Mouse (Mus musculus) forelimb bud, embryonic 11.5 days (tissue): ENCODE results near the gene Gstp2.
"Not testable (repeated sequence)": the region's sequence is repeated elsewhere in the genome, so short reads cannot be mapped to it uniquely, and the experiment has no call there.

Experiments
- DNase-seq: peaks from one replicate; pipeline ENCODE4 v3.0.0-alpha.2; 2012; ENCODE audit warnings: low read depth, low spot score

The Gstp2 gene

DNA sequence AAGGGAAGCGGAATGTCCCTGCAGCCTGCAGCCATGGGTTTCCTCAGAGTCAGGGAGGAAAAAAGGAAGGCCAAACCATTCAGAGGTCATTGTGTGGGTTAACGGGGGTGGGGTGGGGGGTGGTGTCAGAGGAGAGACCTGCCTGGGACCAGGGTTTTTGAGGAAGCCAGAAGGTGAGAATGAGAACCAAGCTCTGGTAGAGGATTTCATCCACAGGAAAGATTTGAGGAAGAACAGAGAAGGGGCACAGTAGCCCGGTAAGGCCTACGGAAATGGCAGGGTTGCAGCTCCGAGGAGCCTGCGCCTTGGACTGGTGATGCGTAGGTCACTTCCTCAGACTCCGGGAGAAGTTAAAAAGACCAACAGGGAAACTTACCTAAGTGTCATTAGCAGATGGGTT is 24.9 kb upstream of the Gstp2 start:
- DNase-seq = no peak

DNA sequence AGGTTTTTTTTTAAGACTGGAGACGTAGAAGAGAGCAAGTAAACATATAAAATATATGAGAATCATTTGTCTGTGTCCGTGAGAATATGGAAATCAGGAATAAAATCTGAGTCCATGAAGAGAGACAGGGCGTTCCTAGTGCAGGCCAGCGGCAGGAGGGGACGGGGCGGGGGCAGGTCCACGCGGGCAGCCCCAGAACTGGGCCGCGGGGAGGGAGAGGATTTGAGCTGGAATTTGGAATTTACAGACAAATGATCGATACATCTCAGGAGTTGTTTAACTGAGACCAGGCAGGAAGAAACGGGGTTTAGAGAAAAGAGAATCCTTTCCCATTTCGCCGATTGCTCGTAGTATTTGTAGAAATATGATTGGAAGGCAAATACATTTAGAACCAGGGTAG is 24.5 kb upstream of the Gstp2 start:
- DNase-seq = no peak

DNA sequence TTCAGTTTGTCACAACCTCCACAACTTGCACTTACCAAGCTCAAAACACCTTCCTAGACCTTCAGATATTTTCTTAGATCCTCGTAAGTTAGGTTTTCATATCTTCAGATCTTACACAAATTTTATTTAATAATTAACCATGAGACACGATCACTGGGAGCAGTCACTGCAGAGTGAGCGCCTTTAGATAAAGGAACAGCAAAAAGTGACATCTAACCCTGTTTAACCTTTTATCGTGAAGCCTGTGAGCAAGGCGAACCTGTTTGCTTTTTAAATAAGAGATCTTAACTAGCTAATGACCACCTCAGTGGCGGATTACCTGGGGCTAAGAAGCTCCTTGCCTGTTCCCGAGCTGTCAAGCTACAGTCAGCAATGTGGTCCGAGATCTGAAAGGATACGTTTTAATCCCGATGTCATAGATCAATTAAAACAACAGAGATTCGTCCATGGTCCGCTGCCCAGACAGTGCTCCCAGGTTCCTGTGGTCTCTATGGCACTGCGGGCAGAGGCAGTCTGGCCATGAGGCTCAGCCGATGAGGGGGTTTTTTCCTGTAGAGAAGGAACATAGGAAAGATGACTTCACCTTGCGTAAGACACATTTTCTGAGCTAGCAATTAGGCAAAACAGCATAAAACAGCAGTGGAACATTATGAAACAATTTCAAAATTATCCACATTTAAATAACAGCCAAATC is 23.0 kb upstream of the Gstp2 start:
- DNase-seq = no peak

DNA sequence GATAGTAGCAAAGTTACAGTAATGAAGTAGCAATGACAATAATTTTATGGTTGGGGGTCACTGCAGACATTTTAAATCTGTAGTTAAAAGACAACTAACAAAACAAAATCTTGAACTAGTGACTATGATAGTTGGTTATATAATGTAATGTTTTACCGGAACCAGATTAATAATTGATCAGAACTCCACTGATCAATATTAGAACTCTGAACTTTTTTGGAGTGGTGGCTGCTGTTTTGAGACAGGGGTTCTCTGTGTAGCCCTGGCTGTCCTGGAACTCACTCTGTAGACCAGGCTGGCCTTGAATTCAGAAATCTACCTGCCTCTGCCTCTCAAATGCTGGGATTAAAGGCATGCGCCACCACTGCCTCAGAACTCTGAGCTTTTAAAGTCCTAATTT is 22.4 kb upstream of the Gstp2 start:
- DNase-seq = not testable (repeated sequence)

DNA sequence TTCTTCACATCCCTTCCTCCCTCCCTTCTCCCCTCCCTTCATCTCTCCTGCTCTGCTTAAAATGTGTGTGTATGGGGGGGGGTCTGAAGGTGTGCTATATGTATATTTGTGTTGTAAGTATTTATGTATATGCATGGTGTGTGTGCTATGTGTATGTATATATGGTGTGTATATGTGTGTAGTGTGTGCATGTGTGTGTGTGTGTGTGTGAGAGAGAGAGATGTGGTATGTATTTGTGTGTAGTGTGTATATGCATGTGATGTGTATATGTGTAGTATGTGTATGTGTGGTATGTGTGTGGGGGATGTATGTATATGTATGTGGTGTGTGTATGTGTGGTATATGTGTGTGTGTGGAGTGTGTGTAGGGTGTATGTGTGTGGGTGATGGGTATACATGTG is 21.1 kb upstream of the Gstp2 start:
- DNase-seq = no peak

DNA sequence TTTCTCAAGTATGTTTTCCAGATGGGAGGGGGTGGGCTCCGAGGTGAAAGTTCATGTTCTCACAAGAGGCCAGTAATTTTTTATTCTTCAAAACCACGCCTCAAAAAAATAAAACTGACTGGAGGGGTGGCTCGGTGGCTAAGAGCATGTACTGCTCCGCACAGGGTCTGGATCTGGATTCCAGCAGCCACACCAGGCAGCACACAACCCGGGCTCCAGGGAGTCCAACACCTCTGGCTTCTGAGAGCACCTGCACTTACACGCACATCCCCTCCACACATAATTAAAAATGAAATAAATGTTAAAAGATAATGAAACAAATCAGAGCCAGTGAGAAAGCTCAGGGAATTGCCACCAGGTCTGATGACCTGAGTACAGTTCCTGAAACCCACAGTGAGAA is 20.5 kb upstream of the Gstp2 start:
- DNase-seq = no peak

DNA sequence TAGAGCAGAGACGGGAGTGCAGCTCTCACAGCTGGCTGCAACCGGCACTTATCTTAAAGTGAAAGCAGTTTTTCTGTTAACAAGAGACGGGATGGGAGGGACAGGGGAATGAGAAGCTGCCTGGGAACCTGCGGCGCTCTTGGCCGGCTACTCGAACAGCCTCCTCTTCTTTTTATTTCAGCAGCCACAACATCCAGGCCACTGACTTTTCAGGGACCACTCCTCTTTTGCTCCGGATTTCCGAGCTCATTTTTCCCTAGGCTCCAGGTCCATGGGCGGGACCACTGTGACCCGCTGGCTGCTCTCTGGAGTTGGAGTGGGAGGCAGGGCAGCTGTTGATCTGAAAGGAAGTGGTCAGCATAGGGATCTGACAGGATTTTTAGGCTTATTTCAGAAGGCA is 18.7 kb upstream of the Gstp2 start:
- not testable (repeated sequence) for DNase-seq

DNA sequence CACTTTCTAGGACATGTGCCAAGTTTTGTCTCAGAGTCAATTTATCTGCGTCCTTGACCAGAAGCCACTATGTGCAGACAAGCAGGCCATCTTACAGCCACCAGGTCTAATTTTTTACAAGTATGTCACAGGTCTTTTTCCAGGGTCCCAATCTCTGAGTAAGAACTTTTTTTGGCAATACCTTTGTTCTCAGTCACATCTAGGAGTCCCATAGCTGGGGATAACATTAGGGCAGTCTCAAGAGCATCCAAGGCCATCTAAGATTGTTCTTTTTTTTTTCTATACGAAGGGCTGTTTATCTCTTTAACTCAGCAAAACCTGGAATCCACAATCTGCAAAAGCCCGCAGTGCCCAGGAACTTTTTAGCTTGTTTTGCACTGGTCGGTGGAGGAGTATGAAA is 17.5 kb upstream of the Gstp2 start:
- DNase-seq = not testable (repeated sequence)

DNA sequence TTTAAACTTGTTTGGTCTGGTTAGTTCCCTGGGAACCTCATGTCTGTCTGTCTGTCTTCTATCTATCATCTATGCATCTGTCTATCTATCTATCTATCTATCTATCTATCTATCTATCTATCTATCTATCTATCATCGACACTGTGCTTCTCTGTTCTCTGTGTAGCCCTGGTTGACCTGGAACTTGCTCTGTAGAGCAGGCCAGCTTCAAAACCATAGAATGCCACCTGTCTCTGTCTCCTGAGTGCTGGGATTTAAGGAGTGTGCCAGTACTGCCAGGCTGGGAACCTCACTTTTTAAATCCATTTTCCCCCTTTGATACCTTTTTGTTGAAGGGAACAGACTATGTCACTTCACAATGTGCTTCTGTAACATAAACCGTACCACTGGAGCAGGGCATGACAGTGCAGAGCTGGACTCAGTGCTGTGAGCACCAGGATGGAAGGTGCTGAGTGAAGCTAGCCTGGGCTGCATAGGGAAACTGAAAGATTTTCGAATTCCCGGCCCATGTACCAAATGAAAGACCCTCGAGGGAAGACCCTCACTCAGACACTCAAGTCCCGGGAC is 15.2 kb upstream of the Gstp2 start:
- DNase-seq = no peak

DNA sequence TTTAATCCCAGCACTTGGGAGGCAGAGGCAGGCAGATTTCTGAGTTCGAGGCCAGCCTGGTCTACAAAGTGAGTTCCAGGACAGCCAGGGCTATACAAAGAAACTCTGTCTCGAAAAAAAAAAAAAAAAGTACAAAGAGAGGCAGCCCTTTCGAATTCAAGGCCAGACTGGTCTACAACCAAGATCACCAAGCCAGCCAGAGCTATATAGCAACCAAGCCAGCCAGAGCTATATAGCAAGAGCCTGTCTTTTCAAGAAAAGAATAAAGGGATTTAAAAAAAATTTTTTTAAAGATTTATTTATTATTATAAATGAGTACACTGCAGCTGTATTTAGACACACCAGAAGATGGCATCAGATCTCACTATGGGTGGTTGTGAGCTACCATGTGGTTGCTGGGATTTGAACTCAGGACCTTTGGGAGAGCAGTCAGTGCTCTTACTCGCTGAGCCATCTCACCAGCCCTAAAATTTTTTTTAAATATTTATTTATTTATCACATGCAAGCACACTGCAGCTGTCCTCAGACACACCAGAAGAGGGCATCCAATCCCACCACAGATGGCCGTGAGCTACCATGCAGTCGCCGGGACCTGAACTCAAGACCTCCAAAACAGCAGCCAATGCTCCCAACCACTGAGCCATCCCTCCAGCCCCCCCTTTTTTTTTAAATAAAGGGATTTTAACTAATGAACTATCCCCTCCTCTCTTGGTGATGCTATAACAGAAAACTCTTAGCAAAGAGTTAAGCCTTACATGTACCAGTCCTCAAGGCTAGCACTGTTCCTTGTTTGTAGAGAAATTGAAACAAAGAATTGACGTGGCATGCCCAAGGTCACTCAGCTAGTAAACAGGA is 14.4 kb upstream of the Gstp2 start:
- not testable (repeated sequence) for DNase-seq

DNA sequence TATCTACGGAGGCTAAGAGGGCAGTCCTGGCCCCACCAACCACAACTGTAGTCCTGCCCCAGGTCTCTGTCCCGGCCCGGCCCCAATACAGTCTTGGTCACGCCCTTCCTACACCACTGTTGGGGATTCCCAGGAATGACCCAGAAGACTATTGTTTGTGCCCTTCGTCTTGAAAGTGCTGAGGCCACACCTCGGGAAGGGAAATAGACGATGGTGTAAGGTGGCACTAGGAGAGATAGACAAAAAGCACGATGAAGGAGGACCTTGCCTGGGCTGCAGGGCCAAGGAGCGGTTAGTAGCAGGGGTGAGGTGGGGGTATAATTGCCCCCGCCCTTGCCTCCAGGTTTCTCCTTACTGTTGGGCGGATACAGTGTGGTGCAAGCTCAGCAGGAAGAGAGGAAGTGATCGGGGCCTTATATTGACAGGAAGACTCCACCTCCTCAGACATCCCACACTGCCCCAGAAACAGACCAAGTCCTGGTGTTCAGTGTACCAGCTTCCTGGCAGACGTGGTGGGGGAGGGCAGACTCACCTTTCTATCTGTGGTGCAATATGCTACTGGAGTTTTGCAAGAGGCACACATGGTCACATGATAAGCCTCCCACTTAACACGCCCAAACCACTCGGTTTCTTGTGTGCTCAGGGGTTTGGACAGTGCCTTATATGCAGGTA is 13.4 kb upstream of the Gstp2 start, which contains the start of gene Gstp3:
Gstp3 (minus strand) TSS at position 501 of the 672 bp plus-strand sequence.
- no peak for DNase-seq

DNA sequence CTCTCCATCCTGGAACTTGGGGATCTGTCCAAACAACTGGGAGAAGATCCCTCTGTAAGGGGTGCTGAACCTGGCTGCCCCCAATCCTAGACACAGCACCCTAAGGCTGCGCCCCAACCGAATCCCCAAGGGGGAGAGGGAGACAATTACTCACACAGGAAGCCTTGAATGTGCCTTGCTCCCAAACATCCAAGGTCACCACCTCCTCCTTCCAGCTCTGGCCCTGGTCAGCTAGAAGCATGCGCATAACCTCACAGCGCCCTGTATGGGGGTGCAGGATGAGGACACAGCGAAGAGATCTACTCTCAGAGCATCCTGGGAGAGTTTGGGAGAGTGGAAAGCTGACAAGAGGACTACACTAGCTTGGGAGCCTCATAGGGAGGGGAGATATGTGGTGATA is 12.8 kb upstream of the Gstp2 start:
- no peak for DNase-seq

DNA sequence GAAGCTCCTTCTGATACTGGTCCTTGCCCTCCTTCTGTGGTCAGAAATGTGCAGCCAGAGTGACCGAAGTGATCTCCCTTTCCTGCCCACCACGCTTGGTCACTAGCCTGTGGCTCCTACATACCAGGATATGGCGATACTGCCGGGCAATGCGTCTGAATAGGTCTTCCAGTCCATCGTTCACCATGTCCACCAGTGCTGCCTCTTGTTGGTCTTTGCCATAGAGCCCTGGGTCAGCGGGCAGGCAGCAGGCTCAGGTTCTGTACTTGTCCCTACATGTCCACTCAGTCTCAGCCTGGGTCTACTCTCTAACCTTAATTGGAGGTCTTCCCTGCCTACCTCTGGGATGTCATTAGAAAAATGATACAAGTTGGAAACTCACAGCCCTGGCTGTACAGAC is 12.1 kb upstream of the Gstp2 start:
- no peak for DNase-seq

DNA sequence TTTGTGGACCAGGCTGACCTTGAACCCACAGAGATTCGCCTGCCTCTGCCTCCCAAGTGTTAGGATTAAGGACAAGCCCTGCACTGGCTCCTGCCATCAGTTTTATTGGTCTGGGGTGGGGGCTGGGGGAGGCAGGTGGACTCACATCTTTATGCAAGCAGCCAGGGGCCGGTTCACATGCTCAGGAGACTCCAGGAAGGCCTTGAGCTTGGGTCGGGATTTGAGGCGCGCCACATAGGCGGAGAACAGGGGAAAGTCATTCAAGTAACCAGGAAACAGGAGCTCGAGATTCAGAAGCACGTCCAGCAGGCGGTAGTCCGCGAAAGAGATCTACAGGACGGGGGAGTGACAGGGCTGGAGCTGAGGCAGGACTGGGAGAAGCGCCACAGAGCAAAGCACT is 11.6 kb upstream of the Gstp2 start:
- no peak for DNase-seq

DNA sequence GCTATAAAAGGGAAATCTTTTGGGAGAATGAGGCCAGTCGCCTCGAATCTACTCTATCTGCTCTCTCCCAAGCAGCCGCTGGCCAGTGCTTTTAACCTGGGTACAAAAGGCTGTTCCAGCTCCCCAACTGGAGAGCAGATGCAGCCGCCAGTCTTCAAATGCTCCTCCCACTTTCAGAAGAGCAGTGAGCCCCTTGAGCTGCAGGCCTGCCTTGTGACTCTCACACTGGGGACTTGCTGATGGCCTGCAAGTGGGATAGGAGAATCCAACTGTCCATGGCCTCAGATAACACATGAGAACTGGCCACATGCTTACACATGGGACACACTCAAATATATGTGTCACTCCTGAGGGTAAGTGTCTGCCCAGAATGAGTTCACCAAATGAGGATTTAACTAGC is 10.9 kb upstream of the Gstp2 start:
- DNase-seq = no peak

DNA sequence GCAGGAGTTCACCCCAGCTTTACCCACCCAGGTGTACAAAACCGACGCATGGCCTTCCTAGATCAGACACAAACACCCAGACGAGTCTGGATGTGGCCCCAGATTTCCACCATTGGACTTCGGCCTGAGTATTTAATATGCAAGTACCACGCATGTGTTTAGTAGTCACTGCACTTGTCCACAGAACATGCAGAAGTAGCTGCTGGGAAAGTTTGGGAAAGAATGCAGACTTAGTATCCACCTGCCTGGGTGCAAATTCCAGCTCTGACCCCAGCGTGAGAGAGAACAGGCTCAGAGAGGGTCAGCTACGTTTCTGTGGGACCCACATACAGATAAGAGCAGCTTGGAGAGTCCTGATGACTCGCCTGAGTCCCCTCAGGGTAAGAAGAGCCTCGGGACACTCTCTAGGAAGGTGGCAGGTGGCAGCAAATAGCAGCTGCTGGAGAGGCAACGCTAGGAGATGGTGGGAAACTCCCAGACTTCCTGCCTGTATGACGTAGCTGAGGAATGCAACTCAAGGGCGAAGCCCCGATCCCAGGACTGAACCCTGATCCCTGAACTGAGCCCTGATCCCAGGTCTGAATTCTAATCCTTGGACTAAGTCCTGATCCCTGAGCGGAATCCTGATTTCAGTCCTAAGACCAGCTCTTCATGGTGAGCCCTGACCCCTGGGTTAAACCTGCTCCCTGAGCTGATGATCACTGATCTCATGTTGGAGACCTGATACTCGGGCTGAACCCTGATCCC is 10.3 kb upstream of the Gstp2 start:
- DNase-seq = no peak

DNA sequence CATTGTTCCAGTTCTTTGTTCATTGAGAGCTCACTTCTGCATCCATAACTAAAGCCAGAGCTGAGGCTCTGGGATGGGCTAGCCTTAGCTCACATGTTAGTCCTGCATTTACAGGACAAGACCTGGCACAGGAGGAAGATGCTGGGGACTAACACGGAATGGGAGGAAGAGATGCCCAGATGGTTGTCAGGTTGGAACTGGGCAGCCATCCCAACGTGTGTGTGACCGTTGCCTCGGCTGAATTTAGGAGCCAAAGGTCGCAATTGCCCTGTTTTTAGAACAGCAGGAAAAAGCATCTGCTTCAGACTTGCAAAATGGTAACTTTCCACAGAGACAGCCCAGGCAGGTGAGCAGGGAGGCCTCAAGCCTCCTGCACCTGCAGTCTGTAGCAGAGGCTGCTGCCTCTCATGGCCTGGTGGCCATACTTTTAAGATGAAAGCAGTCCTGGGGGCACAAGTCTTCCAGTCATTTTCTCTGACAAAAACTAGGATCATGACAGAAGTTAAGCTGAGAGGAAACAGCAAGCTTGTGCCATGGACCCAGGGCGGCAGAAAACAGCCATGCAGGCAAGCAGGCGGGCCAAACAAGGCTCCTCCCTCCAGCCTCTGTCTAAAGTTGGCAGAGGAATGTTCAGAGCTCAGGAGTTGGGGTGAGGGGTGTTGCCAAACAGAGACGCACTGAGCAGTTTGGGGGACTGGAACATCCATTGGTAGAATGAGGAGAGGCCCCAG is 9.6 kb upstream of the Gstp2 start:
- no peak for DNase-seq

DNA sequence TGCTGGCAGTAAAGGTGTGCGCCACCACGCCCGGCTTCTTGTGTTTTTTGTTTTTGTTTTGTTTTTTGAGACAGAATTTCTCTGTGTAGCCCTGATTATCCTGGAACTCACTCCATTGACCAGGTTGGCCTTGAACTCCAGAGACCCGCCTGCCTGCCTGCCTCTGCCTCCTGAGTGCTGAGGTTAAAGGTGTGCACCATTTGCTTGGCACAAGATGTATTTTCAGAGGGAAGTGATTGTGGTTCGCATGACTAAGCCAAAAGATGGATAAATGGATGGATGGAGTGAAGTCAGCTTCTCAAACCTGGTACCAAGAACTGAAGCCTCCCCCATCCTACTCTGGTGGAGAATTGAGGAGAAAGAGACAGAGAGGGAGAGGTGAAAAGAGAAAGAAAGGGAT is 8.8 kb upstream of the Gstp2 start:
- no peak for DNase-seq

DNA sequence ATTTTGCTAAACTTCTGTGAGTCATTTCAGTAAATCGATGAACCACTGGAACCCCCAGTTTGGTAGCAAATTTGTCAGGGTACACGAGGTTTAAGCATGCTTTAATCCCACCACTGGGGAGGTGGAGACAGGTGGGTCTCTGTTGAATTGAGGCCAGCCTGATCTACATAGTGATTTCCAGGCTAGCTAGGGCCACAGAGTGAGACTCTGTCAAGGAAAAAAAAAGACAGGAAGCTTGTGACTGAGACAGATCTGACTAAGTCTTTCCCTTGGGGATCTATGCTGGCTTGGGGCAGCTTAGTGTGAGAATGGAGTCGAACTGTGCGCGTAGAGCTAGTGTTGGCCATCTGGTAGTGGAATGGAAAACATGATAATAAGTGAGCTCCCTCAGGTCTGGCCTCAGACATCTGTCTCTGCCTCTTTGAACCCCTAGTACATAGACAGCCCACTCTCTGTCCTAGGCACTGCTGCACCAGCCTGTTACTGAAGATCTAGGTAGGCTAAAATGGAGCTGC is 6.8 kb upstream of the Gstp2 start:
- DNase-seq = no peak

DNA sequence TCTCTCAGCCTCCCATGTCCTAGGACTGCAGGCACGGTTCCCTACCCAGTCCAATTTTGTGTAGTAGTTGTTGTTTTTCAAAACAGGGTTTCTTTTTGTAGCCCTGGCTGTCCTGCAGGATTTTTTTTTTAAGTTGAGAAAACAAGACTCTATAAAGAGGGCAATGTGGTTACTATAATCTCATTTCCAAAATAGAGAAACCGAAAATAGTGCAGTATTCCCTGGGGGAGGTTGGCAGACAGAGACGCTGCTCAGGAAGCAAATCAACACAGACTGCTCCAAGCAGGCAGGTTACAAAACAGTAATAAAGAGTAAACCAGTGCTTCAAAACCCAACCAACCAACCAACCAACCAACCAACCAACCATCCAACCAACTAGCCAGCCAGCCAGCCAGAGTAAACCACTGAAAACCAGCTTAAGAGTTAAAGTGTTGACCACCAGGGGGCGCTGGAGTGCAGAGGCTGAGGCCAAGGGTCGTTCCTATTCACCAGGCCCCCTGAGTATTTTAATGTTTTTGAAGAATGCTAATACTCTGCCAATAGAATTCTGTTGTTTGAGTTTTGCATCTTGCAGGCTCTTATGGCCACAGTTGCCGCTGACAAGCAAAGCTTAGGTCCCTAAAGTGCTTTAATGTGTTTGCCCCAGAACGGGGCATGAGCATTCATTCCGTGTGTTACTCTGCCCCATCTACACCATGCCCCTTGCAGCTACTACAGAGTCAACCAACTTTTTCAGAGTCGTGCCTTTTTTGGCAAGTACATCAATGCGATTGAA is 6.1 kb upstream of the Gstp2 start:
- peak; percentile 67 for DNase-seq
